Mouse (Mus musculus) small intestine, adult 2 months (tissue): ENCODE data around the gene Sik3. TPM values are rescaled to one million over a fixed set of nuclear protein-coding genes. Genes with fewer than 3 reads are reported as not detected.

ENCODE experiments used
- H3K27ac ChIP-seq: fragments of 200-500 bp; 2 replicates; pipeline ENCODE4 v1.5.1; 2012; ENCODE audit warnings: low read depth, low read length, control low read depth, inconsistent platforms; ENCODE audit not compliant: insufficient read depth
- H3K27me3 ChIP-seq: fragments of 200-500 bp; 2 replicates; pipeline ENCODE4 v1.6.1; 2012; ENCODE audit warnings: mild to moderate bottlenecking, moderate library complexity, low read length, inconsistent platforms; ENCODE audit not compliant: control insufficient read depth, insufficient read depth
- H3K36me3 ChIP-seq: fragments of 200-500 bp; 2 replicates; pipeline ENCODE4 v1.6.1; 2012; ENCODE audit warnings: mild to moderate bottlenecking, low read length, control low read depth, inconsistent platforms; ENCODE audit not compliant: control insufficient read depth, insufficient read depth
- H3K4me1 ChIP-seq: fragments of 200-500 bp; 2 replicates; pipeline ENCODE4 v1.6.1; 2012; ENCODE audit warnings: low read length, inconsistent platforms, mixed read lengths; ENCODE audit not compliant: control insufficient read depth, insufficient read depth, insufficient read length
- H3K4me3 ChIP-seq: fragments of 200-500 bp; 2 replicates; pipeline ENCODE4 v1.5.1; 2012; ENCODE audit warnings: low read depth, mild to moderate bottlenecking, control low read depth, inconsistent platforms, low read length, moderate library complexity
- CTCF ChIP-seq: fragments of 200-500 bp; IDR thresholded peaks from 2 replicates; pipeline ENCODE4 v1.5.1; 2012; ENCODE audit warnings: low read depth, mild to moderate bottlenecking, control low read depth, inconsistent platforms, low read length, moderate library complexity, mixed read lengths; ENCODE audit not compliant: insufficient replicate concordance, insufficient read length; ENCODE audit errors: extremely low read depth
- POLR2A ChIP-seq: fragments of 200-500 bp; IDR thresholded peaks from 2 replicates; pipeline ENCODE4 v1.6.1; 2012; ENCODE audit warnings: low read depth, mild to moderate bottlenecking, control low read depth, inconsistent platforms, low read length, moderate library complexity
- WGBS: fragments of 180-500 bp; shearing (Covaris S2); methylation state at CpG from one replicate; pipeline ENCODE4 v1.1.7; 2018; 5-methylcytosine and 5-hydroxymethylcytosine counted together
- polyA plus RNA-seq: library from polyadenylated mRNA; depleted of rRNA; stranded (reverse); fragments of >200 nt; gene quantifications from 2 replicates; pipeline ENCODE4 v1.2.3, GENCODE M21; 2012; rRNA removed

Sik3 gene
- 9.2 and 14.5 TPM in 2 replicates for polyA plus RNA-seq

GRCm38 (mm10) chr9:46012091-46013008 lies at the start of gene Sik3, which contains the start of gene Pafah1b2:
Gene Sik3, plus strand, starts transcription at chr9:46012820.
Gene Pafah1b2, minus strand, starts transcription at chr9:46012690.
- WGBS: 2% methylated on average over 63 of the region's 78 CpGs
- H3K27ac ChIP-seq: peak within 1 kb of the TSS; percentile 63
- H3K4me1 ChIP-seq: peaks cover 29% of the 10 kb centered on the region
- no peaks in the 10 kb centered on the region for H3K36me3 ChIP-seq
- TF ChIP-seq CTCF: peak; percentile 57; the same call in 1 of the 2 replicates
- TF ChIP-seq POLR2A: no peak; the same call in 1 of the 2 replicates
- H3K27me3 ChIP-seq: no peaks in the 10 kb centered on the region
- peak within 1 kb of the TSS; percentile 82 for H3K4me3 ChIP-seq

- Histone ChIP-seq H3K4me1 (no peaks in the 10 kb centered on the region), H3K27me3 (no peaks in the 10 kb centered on the region), H3K36me3 (peaks cover 28% of the 10 kb centered on the region), H3K4me3 (no peak overlapping the region), H3K27ac (no peak overlapping the region)
- TF ChIP-seq POLR2A: no peak
- no peak for TF ChIP-seq CTCF
- 68% methylated on average over 6 of the region's 6 CpGs for WGBS
These were observed 49.0 kb upstream of the Sik3 start for GRCm38 (mm10) chr9:45963577-45963976.

GRCm38 (mm10) chr9:45976884-45977283 lies 35.7 kb upstream of the Sik3 start:
- Histone ChIP-seq H3K4me3 (no peak overlapping the region), H3K36me3 (peaks cover 35% of the 10 kb centered on the region), H3K27ac (no peak overlapping the region), H3K27me3 (no peaks in the 10 kb centered on the region), H3K4me1 (no peaks in the 10 kb centered on the region)
- 80% methylated on average over 2 of the region's 2 CpGs for WGBS
- no peak for TF ChIP-seq CTCF
- TF ChIP-seq POLR2A: no peak

DNA sequence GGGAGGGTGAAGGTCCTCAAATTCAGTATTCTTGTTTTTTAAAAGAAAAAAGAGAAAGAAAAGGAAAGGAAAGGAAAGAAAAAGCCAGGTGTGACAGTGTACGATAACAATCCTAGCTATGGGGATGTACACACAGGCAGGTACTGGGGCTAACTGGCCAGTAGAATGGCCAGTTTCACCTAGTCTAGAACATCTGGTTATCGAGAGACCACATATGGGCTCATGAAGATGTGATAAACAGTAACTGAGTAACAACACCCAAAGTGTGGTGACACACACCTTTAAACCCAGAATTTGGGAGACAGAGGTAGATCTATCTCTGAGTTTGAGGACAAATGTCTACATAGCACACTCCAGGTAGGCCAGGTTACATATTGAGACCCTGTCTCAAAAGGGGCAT lies 32.8 kb upstream of the Sik3 start:
- Histone ChIP-seq H3K27me3 (no peaks in the 10 kb centered on the region), H3K4me1 (no peaks in the 10 kb centered on the region; the same call in 1 of the 2 replicates), H3K27ac (no peak overlapping the region), H3K36me3 (peaks cover 14% of the 10 kb centered on the region), H3K4me3 (no peak overlapping the region)
- WGBS: 88% methylated on average over 2 of the region's 2 CpGs
- no peak for TF ChIP-seq CTCF
- TF ChIP-seq POLR2A: no peak

- Histone ChIP-seq H3K27me3 (no peaks in the 10 kb centered on the region), H3K27ac (no peak overlapping the region), H3K4me1 (no peaks in the 10 kb centered on the region; the same call in 1 of the 2 replicates), H3K36me3 (peaks cover 10% of the 10 kb centered on the region), H3K4me3 (no peak overlapping the region)
- WGBS: 77% methylated on average over 1 of the region's 1 CpGs
- TF ChIP-seq CTCF (no peak), POLR2A (no peak)
These were observed 32.0 kb upstream of the Sik3 start for GRCm38 (mm10) chr9:45980611-45981010.

- no peak overlapping the region for H3K4me3 ChIP-seq
- no peak overlapping the region for H3K27ac ChIP-seq
- H3K36me3 ChIP-seq: peaks cover 6% of the 10 kb centered on the region
- no peaks in the 10 kb centered on the region; the same call in 1 of the 2 replicates for H3K4me1 ChIP-seq
- no peaks in the 10 kb centered on the region for H3K27me3 ChIP-seq
- no peak for TF ChIP-seq CTCF
- no peak for TF ChIP-seq POLR2A
These were observed 31.3 kb upstream of the Sik3 start for GRCm38 (mm10) chr9:45981331-45981730.
